21 mouse cellular contexts compared by ENCODE assay signal in the genomic region with DNA sequence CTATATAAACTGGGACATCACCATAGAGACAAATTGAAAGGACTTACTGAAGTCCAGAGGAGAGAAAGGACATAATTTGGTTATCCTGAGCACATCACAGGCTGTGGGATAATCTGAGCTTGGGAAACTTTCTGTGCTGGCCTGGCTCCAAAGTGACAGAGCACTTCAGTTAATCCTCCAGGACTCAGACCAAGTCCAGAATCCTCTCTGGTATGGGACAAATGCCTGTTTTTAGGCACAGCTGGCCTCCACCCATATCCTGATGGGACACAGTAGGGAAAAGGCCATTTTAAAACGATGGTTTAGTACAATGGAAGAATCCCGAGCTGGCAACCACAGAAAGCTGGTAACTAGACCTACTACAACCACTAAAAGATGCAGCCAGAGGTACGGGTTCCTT.
DNase-seq lines count a peak whose midpoint lies in the region; ATAC-seq and TF ChIP-seq lines count a peak whose summit lies in the region.
"Had no signal": no experiment of that assay in that cellular context is flagged by ENCODE, and none has a peak within 500 bp of the region (broad histone marks: within the 10 kb centered on the region; RNA-seq: fewer than 3 reads in every experiment).

No protein-coding gene starts in this region.

- H3K27ac ChIP-seq in intestine, postnatal 0 days (ENCODE audit: low read depth, low read length) = no peak overlapping the region
- no peak overlapping the region for H3K27ac ChIP-seq in stomach, postnatal 0 days (replicated peaks)
- H3K27ac ChIP-seq: forebrain, embryonic 10.5 days; kidney, embryonic 15.5 days; macrophage; midbrain, embryonic 10.5 days; neural tube, embryonic 12.5 days; stomach, embryonic 15.5 days had no signal

- no peak overlapping the region for H3K4me3 ChIP-seq in intestine, postnatal 0 days (ENCODE audit: low read depth, low read length)
- H3K4me3 ChIP-seq in stomach, postnatal 0 days (ENCODE audit: low read depth, low read length) = no peak overlapping the region
- H3K4me3 ChIP-seq: forebrain, embryonic 10.5 days; kidney, embryonic 15.5 days; midbrain, embryonic 10.5 days; neural tube, embryonic 12.5 days; stomach, embryonic 15.5 days had no signal

- 64% methylated on average over 3 of the region's 3 CpGs for WGBS in intestine, postnatal 0 days
- WGBS in stomach, postnatal 0 days = 53% methylated on average over 3 of the region's 3 CpGs

- no peak for TF ChIP-seq EP300 in stomach, postnatal 0 days (optimal IDR thresholded peaks at IDR 0.05)

- no peak overlapping the region for H3K4me2 ChIP-seq in intestine, postnatal 0 days (replicated peaks; ENCODE audit: low read depth)
- H3K4me2 ChIP-seq in stomach, postnatal 0 days (replicated peaks; ENCODE audit: low read depth) = no peak overlapping the region
- H3K4me2 ChIP-seq: kidney, embryonic 15.5 days; neural tube, embryonic 12.5 days; stomach, embryonic 15.5 days had no signal

- no peaks in the 10 kb centered on the region for H3K4me1 ChIP-seq in intestine, postnatal 0 days (replicated peaks; ENCODE audit: control insufficient read depth, insufficient read depth, low read length)
- no peaks in the 10 kb centered on the region for H3K4me1 ChIP-seq in stomach, postnatal 0 days (replicated peaks; ENCODE audit: control insufficient read depth, insufficient read depth)
- H3K4me1 ChIP-seq: kidney, embryonic 15.5 days; neural tube, embryonic 12.5 days; stomach, embryonic 15.5 days had no signal

- TF ChIP-seq CTCF in intestine, postnatal 0 days (IDR thresholded peaks at IDR 0.05; ENCODE audit: low read depth) = no peak
- no peak for TF ChIP-seq CTCF in stomach, postnatal 0 days (IDR thresholded peaks at IDR 0.05; ENCODE audit: low read depth)

- no peaks in the 10 kb centered on the region for H3K36me3 ChIP-seq in intestine, postnatal 0 days (ENCODE audit: control insufficient read depth, insufficient read depth)
- no peaks in the 10 kb centered on the region for H3K36me3 ChIP-seq in stomach, postnatal 0 days (ENCODE audit: control insufficient read depth, insufficient read depth, low read length)
- H3K36me3 ChIP-seq: forebrain, embryonic 10.5 days; kidney, embryonic 15.5 days; midbrain, embryonic 10.5 days; neural tube, embryonic 12.5 days; stomach, embryonic 15.5 days had no signal

- intact Hi-C loops in heart, postnatal 10 days (cut with DNase I) = no loop called here

- no peak for ATAC-seq in intestine, postnatal 0 days
- ATAC-seq in stomach, postnatal 0 days (ENCODE audit: low FRiP score, low TSS enrichment) = no peak
- ATAC-seq: forebrain, postnatal 0 days; hindbrain, embryonic 16.5 days; intestine, embryonic 16.5 days had no signal

- H3K9me3 ChIP-seq in intestine, postnatal 0 days (ENCODE audit: control insufficient read depth) = no peaks in the 10 kb centered on the region
- no peaks in the 10 kb centered on the region for H3K9me3 ChIP-seq in stomach, postnatal 0 days (ENCODE audit: control insufficient read depth, low read length)
- H3K9me3 ChIP-seq: forebrain, embryonic 10.5 days; kidney, embryonic 15.5 days; midbrain, embryonic 10.5 days; neural tube, embryonic 12.5 days; stomach, embryonic 15.5 days had no signal

- no peak overlapping the region for H3K9ac ChIP-seq in intestine, postnatal 0 days (ENCODE audit: low read depth, low read length)
- H3K9ac ChIP-seq in stomach, postnatal 0 days (ENCODE audit: low read length) = no peak overlapping the region
- H3K9ac ChIP-seq: forebrain, postnatal 0 days; kidney, embryonic 15.5 days; neural tube, embryonic 12.5 days; stomach, embryonic 15.5 days had no signal

- DNase-seq in kidney, postnatal 10 days = peak; percentile 13
- no peak for DNase-seq in kidney, postnatal 4 days
- peak; percentile 83 for DNase-seq in adipocyte (ENCODE audit: low spot score)
- DNase-seq in gastrocnemius, adult 8-10 months (ENCODE audit: low spot score in 2 of 2) = peak; percentile 12 to 43
- peak; percentile 38 to 43 for DNase-seq in heart, postnatal 10 days
- DNase-seq in stomach, postnatal 0 days (ENCODE audit: low spot score) = no peak
- no peak for DNase-seq in retina, postnatal 1 day
- DNase-seq: B cell, adult 2 months; cerebellum, adult 8-10 months; forebrain, postnatal 0 days; layer of hippocampus, postnatal 36 days; thymus, adult 2 months had no signal

- no peaks in the 10 kb centered on the region for H3K27me3 ChIP-seq in intestine, postnatal 0 days (replicated peaks; ENCODE audit: control insufficient read depth, insufficient read depth, low read length)
- no peaks in the 10 kb centered on the region for H3K27me3 ChIP-seq in stomach, postnatal 0 days (ENCODE audit: control insufficient read depth, insufficient read depth, low read length)
- H3K27me3 ChIP-seq: kidney, embryonic 15.5 days; neural tube, embryonic 12.5 days; stomach, embryonic 15.5 days had no signal

Comparison
In these comparisons a context has a peak if more than half of its experiments do, and no peak if none do; other contexts are left out.
1. DNase-seq: peak in kidney, postnatal 10 days (single experiment), adipocyte (single experiment), gastrocnemius, adult 8-10 months (2 of 2) and heart, postnatal 10 days (2 of 2); none in kidney, postnatal 4 days (0 of 2), stomach, postnatal 0 days (single experiment) and retina, postnatal 1 day (single experiment).